Mouse (Mus musculus) hindbrain, embryonic 12.5 days (tissue): ENCODE measurements around the gene Nipsnap2. TPM values are rescaled to one million over a fixed set of nuclear protein-coding genes. Genes with fewer than 3 reads are reported as not detected.
"Not testable (repeated sequence)": the region's sequence is repeated elsewhere in the genome, so short reads cannot be mapped to it uniquely, and the experiment has no call there.

Experiments
- ATAC-seq: fragments of 200-750 bp; cut with Nextera tagmentation; 2 replicates; pipeline ENCODE4 v1.8.0; 2017; ENCODE audit warnings: moderate TSS enrichment; ENCODE audit not compliant: low FRiP score
- H3K27ac ChIP-seq: fragments of 300-500 bp; sonication (generic); 2 replicates; pipeline ENCODE4 v1.5.1; 2016; ENCODE audit warnings: mild to moderate bottlenecking
- H3K27me3 ChIP-seq: fragments of 300-500 bp; sonication (generic); 2 replicates; pipeline ENCODE4 v1.6.1; 2016; ENCODE audit warnings: mild to moderate bottlenecking
- H3K36me3 ChIP-seq: fragments of 300-500 bp; sonication (generic); 2 replicates; pipeline ENCODE4 v1.6.1; 2016; ENCODE audit warnings: mild to moderate bottlenecking
- H3K4me1 ChIP-seq: fragments of 300-500 bp; sonication (generic); 2 replicates; pipeline ENCODE4 v1.6.1; 2016
- H3K4me2 ChIP-seq: fragments of 300-500 bp; sonication (generic); replicated peaks from 2 replicates; pipeline ENCODE4 v1.6.1; 2016; ENCODE audit warnings: mild to moderate bottlenecking
- H3K4me3 ChIP-seq: fragments of 300-500 bp; sonication (generic); 2 replicates; pipeline ENCODE4 v1.5.1; 2016; ENCODE audit warnings: mild to moderate bottlenecking
- H3K9ac ChIP-seq: fragments of 300-500 bp; sonication (generic); 2 replicates; pipeline ENCODE4 v1.6.1; 2016; ENCODE audit warnings: mild to moderate bottlenecking, moderate library complexity
- H3K9me3 ChIP-seq: fragments of 300-500 bp; sonication (generic); replicated peaks from 2 replicates; pipeline ENCODE4 v1.6.1; 2016; ENCODE audit warnings: mild to moderate bottlenecking
- WGBS: fragments of 180-500 bp; shearing (Covaris S2); methylation state at CpG from one replicate; pipeline ENCODE4 v1.1.7; 2016; 5-methylcytosine and 5-hydroxymethylcytosine counted together
- polyA plus RNA-seq: library from polyadenylated mRNA; unstranded; fragments of >200 nt; fragmentation: Nextera tagmentation; extraction: Ambion mirVana; gene quantifications from 2 replicates; pipeline ENCODE4 v1.2.1, GENCODE M21; 2016

Gene Nipsnap2
- polyA plus RNA-seq, 1 experiment from 2014 or later = 81.7 TPM

- WGBS = 13% methylated on average over 11 of the region's 11 CpGs
- peak overlapping the region; percentile 95 for H3K9ac ChIP-seq
- peaks cover 22% of the 10 kb centered on the region for H3K4me1 ChIP-seq
- H3K9me3 ChIP-seq = no peaks in the 10 kb centered on the region
- H3K4me2 ChIP-seq = peak overlapping the region; percentile 81
- H3K27me3 ChIP-seq = no peaks in the 10 kb centered on the region
- ATAC-seq = no peak
- H3K36me3 ChIP-seq = peaks cover 41% of the 10 kb centered on the region
- H3K4me3 ChIP-seq = peak overlapping the region; percentile 94
- H3K27ac ChIP-seq = peak overlapping the region; percentile 99; the same call in 1 of the 2 replicates
Measured at GRCm38 (mm10) chr5:129787818-129788593, 63.1 kb downstream of the Nipsnap2 start.

DNA sequence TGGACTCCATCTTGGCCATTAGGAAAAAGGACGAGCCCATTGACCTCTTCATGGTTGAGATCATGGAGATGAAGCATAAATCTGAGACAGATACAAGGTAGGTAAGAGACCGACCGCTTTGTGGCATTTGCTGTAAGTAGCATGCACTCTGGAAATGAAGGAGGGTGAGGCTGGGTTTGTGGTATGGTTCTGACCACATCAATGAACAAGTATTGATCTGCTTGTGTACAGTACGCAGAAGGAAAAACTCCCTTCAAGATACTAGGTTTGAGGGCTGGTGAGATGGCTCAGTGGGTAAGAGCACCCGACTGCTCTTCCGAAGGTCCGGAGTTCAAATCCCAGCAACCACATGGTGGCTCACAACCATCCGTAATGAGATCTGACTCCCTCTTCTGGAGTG, 65.7 kb downstream of the Nipsnap2 start:
- 90% methylated on average over 7 of the region's 8 CpGs for WGBS
- H3K27ac ChIP-seq, H3K9ac ChIP-seq, H3K9me3 ChIP-seq, H3K27me3 ChIP-seq, H3K4me2 ChIP-seq, H3K4me3 ChIP-seq, ATAC-seq: not testable (repeated sequence)
- peaks cover 22% of the 10 kb centered on the region for H3K4me1 ChIP-seq
- peaks cover 56% of the 10 kb centered on the region for H3K36me3 ChIP-seq

Other genes starting within 250 kb of the Nipsnap2 start
- gene Sfswap, start 223.8 kb upstream of the Nipsnap2 start, polyA plus RNA-seq = 60.7 and 70.4 TPM in 2 replicates
- 6.7 and 8.5 TPM in 2 replicates for gene Mmp17, start 140.9 kb upstream of the Nipsnap2 start, polyA plus RNA-seq
- 5.8 and 6.5 TPM in 2 replicates for gene Zfp11, start 55.0 kb upstream of the Nipsnap2 start, polyA plus RNA-seq
- not detected in 2 replicates for gene Sept14, start 16.6 kb upstream of the Nipsnap2 start, polyA plus RNA-seq
- gene Mrps17, start 9.6 kb upstream of the Nipsnap2 start, polyA plus RNA-seq = 149 and 151 TPM in 2 replicates
- gene Psph, start 62.4 kb downstream of the Nipsnap2 start, polyA plus RNA-seq = 35.3 and 36.4 TPM in 2 replicates
- gene Sumf2, start 121.9 kb downstream of the Nipsnap2 start, polyA plus RNA-seq = 56.8 and 61.3 TPM in 2 replicates
- 714 and 768 TPM in 2 replicates for gene Chchd2, start 162.4 kb downstream of the Nipsnap2 start, polyA plus RNA-seq
- gene Zbed5, start 170.7 kb downstream of the Nipsnap2 start, polyA plus RNA-seq = 10.9 and 12.4 TPM in 2 replicates
- 0.34 and 0.46 TPM in 2 replicates for gene Phkg1, start 173.5 kb downstream of the Nipsnap2 start, polyA plus RNA-seq
- gene Nupr1l, start 183.5 kb downstream of the Nipsnap2 start, polyA plus RNA-seq = 4.7 and 6.6 TPM in 2 replicates
- 40.9 and 42.4 TPM in 2 replicates for gene Vkorc1l1, start 216.9 kb downstream of the Nipsnap2 start, polyA plus RNA-seq